Mouse (Mus musculus): ENCODE measurements around the gene Dusp3.

DNA sequence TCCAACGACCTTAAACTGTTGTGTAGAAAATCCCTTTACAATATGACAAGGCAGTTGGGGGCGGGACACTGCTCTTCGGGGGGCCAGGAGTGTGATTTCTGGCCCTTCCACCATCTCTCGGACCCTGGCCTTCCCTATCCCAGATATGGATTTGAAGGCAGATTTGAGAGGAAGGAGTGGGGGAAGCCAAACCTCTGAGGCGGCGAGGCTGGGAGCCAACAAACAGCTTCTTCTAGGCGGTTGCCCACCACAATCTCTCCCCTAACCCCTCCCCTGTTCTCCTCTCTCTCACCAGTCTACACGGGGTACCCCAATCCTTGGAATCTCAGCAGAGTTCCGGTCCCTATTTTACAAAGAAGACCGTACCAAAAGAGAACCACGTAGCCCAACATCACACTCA is 23.8 kb downstream of the Dusp3 start:
- TF ChIP-seq HCFC1 (IDR thresholded peaks at IDR 0.05; ENCODE audit: borderline replicate concordance, insufficient read depth, low read length), result no peak
- TF ChIP-seq ZNF384 (IDR thresholded peaks at IDR 0.05; ENCODE audit: low read depth, low read length), result no peak
- no peak for TF ChIP-seq CHD2 (IDR thresholded peaks at IDR 0.05; ENCODE audit: low read depth, low read length)
- TF ChIP-seq MAFK (IDR thresholded peaks at IDR 0.05; ENCODE audit: insufficient read depth, low read depth, low read length), result no peak
- no peak for TF ChIP-seq ZC3H11A (IDR thresholded peaks at IDR 0.05; ENCODE audit: borderline replicate concordance, low read depth, low read length)
